Mouse (Mus musculus) layer of hippocampus, adult 9-10 months (tissue): Measurements from ENCODE around the gene Rell1.

Experiments used
- DNase-seq: peaks from one replicate; pipeline ENCODE4 v3.0.0; 2022; ENCODE audit warnings: low spot score

Gene Rell1

DNA sequence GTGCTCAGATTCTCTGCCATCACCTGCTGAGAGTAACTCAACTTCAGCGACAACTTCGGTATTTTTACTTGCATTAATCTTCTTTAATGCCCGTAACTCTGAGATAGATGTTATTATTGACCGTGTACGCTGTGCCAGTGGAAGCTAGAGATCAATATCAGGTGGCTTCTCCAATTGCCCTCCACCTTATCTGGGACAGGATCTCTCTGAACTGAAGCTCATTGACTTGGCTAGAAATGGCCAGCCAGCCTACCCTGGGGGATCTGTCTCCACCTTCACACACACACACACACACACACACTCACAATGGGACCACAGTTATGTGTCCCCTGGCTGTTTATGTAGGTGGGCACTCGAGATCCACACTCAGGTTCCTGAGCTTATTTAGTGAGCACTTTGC is 16.7 kb downstream of the Rell1 start:
- DNase-seq = no peak

DNA sequence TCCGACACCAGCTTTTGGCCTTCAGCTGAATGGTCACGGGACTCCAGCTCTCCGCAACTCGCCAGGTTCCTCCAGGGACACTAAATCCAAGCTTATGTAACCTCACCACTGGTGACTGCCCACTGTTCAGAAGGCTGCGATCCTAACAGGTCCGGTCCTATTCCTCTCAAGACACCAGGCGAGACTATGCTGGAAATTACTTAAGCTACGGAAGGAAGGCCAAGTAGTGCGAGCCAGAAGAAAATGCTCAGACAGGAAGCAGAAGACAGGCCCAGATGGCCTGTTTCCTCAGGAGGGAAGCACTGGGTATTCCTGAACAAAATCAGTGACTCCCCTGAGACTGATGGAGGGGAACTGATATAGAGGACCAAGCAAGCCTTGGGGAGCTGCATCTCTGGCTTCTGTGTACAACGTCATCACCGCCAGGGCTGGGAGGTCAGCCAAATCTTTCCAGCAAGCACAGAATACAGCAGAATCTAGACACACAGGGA is 17.2 kb downstream of the Rell1 start:
- no peak for DNase-seq

DNA sequence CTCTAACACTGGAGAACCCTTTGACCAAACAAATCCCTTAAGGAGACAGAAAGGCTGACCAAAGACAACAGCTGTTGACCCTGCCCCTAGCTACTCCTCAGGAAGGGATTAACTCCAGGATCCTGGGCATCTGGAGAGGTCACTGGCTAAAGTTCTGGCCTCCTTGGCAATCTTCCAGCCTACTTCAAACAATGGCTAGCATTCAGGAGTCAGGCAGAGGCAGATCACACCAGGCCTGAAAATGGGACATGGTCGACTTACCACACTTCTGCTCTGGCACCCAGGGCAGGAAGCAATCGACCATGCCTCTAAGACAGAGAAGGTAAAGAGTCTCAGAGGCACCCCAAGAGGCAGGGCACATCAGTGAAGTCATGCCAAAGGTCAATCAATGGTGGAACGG is 19.5 kb downstream of the Rell1 start:
- no peak for DNase-seq

DNA sequence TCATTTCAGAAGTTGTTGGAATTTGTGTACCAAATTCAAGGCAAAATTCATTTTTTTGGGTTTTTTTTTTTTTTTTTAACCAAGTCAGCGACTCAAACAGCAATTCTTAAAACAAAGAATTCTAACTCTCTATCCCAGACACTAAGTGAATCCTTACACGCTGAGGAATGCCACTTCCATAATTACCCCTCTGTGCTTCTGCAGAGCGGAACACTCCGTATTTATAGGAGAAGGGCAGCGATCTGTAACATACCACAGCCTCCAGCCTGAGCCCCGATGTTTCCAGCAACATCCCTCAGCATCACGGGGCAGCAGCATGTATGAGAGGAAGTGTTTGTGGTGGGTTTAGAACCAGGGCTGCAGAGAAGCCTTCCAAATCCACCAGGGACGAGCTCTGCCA is 21.2 kb downstream of the Rell1 start:
- no peak for DNase-seq

DNA sequence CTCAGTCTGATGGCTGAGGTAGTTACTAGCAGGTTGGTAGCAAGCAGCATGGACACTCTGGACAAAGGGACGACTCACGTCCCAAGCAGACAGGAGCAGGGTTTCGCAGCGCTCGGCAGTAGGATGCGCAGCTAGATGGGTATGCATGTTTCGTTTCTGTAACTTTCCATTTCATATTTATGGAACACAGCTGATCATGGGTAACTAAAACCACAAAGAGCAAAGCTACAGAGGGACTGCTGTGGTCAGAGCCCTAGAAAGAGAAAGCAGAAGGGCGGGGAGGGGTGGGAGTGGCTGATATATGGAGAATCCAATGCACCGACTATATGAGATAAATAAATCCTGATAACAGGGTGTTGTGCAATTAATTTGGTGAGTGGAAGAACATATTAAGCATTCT is 25.4 kb downstream of the Rell1 start:
- no peak for DNase-seq

DNA sequence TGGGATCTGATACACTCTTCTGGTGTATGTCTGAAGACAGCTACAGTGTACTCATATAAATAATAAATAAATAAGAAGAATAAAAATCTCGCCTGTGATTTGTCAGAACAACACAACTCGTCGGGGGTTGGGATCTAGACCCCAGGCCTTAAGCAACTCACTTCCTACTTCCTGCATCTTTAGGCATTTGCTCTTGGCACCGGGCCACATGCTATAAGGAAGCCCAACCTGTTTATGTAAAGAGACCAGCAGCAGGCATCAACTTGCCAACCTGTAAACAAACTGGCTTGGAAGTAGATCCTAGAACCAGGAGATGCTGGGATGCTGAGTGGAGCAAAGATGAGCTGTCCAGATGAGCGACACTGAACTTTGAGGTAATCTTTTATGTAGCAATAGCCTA is 26.8 kb downstream of the Rell1 start:
- no peak for DNase-seq

DNA sequence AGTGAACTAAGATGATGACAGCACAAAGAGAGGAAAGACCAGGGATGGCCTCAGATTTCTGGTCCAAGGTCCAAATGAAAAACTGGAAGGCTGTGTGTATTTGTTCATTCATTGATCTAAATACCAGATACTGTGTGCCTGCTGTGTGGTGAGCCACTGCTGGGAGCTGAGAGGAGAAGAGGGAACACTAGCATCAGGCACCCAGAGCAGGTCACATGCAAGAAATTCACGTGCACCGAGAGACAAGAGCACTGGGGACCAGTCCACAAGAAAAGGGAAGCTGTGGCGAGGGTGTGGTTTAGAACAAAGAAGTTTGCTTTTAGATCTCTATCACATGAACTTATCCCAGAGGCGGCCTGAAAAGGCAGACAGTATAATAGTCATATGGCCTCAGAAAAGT is 30.1 kb downstream of the Rell1 start:
- DNase-seq = peak; percentile 27

DNA sequence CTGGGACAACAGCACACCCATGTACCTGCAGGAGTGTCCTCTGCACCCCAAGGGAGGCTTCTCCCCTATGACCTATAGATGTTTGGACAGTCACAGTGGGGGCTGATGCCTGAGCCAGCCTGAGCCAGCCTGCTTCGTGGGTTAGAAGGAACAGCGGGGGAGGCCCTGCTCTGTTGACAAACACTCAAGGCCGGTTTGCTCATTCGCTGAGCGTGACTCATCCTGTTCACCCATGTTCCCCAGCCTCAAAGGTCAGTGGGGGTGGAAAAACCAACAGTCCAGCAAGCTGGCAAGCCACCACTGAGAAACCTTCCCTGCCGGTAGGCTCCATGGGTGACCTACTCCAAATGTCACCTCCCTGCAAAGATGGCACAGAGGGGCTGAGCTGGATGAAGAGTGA is 32.0 kb downstream of the Rell1 start:
- no peak for DNase-seq

DNA sequence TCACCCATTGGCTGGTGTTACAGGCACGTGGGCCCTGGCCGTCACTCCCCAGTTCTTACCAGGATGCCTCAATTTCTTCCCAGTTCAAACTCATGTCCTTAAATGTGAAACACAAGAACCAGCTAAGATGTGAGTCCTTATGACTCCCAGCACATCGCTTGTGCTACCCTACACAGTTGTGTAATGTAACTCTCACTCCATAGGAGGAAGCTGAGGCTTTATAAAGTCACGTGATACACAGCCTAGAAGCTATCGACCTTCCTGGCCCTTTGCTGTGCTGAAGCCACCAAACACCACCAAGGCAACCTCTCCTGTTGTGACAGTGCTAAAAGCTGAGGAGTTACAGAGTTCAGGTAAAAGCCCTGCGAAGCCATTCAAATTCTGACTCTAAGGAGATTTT is 33.1 kb downstream of the Rell1 start:
- DNase-seq = no peak

DNA sequence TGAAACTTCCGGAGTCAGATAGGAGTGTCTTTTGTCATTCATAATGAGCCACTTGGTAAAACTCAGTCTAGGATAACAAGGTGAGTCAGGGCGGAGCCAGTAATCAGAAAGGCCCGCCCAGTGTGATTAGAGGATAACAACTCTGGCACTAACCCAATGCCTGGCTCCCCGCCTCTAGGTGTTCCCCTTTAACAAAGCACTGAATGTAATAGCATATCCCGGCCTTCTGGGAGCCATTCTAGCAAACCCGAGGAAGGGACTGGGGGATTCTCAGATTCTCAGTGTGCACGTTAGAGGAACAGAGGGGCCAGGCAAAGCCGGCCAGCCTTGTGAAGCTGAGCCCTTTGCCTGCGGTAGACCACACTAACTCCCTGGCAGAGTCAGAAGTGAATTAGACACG is 35.9 kb downstream of the Rell1 start:
- DNase-seq = no peak

DNA sequence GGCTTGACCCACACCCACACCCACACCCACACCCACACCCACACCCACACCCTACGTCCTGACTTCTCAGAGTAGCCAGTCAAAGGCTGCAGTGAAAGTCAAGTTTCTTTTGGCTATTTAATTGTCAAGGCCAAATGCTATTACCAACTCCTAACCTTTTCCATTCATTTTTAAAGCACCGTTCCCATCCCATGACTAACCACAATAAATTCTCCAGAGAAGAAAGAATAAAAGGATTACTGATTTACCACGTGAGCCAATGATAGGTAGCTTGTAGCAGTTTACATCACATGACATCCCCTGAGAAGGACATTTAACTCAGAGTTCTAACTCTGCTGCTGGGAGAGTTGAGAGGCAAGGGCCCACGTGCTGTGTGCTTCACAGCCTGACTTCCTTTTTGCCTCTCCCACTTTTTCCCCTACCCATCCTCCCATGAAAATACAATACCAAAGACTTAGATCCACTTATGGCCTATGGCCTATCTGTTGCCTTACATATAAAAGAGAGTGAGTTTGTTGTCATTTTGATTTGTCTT is 37.8 kb downstream of the Rell1 start:
- no peak for DNase-seq

DNA sequence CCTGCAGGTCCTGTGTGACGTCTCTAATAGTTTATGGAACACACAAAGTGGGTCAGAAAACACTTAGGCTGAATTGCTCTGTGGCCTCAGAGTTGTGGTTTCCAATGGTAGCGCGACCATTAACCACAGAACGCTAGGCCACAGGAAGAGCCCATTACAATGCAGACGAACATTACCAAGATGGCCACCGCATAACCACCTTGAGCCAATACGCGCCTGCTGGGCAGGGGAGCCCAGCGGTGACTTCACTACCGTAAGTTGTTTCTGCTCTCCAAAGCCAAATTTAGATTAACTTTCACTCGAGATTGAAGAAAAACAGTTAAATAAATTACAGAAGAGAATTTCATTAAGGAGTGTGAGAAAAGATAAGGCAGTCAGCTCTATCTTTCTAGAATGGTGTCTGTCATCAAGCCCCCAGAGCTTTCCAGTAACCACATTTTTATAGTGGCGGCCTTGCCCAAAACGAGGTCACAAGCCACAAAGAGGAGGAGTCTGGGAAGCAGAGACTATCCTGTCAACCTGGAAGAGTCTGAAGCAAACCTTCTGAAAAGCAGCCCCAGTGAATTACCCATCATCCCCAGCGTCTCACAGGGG is 43.6 kb downstream of the Rell1 start:
- DNase-seq = no peak

DNA sequence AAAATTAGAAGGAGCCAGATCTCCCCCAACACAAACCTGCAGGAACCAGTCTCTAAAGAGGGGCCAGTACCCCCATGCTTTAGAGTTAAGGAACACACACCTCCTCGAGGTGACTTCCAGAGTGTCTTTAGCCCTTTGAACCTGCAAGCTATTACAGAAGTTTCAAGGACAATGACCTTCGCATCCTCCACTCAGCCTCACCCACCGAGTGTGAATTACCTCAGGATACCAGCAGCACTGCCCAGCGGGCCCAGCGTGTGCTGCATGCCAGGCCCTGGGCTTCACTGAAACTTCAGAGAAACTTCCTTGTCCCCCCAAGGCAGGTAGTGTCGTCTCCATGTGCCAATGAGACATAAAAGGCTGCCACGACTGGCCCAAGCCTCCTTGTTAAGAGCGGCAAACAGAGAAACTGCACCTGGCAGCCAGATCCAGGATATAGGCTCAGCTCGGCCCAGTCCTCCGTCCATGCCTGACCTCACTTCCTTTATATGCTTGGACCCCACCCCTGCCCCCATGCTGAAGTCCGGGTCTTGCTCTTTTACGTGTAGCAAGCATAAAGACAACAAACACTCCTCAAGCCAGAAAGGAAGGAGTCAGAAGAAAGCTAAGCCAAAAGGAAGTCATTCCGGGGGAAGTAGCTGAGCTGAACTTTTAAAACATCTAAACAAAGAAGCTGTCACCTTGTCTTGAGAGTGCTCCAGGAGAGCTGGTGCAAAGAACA is 45.2 kb downstream of the Rell1 start:
- no peak for DNase-seq

DNA sequence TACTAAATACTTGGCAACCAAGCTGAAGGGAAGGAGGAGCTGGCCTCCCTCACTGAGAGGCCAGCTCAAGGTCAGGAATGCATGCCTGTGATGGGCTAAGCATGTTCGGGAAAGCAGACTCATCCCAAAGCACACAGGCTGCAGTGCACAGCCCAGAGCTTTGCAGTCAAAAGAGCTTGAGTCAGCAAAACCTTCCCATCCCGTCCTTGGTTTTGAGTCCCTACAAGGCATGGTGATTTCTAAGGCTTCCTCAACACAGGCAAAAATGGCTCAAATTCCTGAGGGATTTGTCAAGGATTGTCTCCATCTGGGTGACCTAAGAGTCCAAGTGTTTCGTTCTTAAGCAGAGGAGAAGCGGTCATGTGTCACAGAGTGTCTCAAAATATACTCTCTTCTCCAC is 50.5 kb downstream of the Rell1 start:
- DNase-seq = no peak

DNA sequence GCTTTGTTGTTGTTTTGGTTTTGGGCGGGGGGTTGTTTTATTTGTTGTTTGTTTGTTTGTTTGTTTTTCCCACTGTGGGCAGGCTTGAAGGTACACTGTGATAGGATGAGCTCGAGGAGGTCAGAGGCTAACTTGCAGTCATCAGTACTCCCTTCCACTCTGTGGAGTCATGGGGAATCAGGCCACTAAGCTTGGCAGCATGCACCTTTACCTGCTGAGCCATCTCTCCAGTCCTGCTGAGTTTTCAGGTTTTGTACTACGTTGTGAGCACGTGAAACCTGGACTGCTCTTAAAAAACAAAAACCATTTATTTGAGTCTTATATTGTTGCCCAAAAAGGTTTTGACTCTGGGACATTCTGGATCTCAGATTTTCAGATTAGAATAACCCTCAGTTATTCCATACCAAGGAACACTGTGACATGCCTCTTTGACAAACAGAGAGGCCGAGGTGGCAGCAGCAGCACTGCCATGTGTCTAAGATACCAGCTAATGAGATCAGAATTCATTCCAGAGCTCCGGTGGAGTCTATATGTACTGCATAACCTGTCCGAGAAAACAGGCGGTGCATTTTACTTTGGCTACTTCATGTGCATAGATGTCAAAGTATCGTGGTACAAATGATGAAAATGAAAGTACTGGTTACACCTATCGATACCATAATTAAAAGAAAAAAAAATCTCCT is 52.1 kb downstream of the Rell1 start:
- no peak for DNase-seq

DNA sequence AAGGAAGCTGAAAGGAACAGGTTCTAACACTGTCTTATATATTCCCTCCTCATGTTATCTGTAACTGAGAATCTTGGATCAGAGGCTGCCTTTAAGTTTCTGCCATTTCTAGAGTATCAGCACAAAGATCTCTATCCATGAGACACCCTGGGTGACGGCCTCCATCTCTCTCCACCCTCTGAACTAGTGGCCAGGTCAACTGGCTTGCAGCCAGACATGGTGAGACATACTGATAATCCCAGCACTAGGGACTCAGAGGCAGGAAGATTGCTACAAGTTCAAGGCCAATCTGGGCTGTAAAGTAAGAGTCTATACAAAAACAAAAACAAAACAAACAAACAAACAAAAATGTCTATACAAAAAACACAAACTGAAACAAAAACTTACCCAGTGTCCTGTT is 53.8 kb downstream of the Rell1 start:
- no peak for DNase-seq

DNA sequence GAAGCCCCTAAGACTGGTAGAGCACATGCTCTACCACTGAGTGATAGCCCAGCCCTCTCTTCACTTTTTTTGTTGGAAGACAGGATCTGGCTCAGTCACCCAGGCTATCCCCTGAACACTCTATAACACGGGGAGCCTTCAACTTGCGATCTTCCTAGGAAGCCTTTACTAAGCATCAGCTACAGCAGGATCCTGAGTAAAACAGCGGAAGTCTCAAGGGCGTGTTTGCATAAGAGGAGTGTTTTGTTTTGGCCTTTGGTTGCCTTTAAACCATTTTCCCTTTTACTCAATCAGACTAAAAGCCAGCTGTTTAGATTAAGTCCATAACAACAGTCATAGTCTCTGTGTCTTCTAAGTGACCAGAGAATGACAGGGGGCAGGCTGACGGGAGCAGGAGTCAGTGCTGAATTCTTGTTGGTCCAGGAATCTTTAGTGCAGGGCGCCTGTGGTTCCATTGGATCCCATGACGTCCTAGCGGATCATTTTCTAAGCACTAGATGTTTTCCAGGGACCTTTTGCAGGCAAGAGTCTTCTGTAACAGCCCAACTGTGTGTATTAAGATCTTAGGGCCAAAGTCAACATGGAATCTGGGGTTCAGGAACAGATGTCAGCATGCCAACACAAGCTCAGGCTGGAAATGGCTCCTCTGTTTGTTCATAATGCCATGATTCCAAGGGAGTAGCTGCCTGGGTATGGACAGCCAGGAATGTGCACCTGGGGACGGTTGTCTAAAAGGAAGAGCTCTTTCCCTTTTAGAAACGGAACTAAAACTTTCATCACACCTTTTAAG is 58.3 kb downstream of the Rell1 start:
- no peak for DNase-seq

DNA sequence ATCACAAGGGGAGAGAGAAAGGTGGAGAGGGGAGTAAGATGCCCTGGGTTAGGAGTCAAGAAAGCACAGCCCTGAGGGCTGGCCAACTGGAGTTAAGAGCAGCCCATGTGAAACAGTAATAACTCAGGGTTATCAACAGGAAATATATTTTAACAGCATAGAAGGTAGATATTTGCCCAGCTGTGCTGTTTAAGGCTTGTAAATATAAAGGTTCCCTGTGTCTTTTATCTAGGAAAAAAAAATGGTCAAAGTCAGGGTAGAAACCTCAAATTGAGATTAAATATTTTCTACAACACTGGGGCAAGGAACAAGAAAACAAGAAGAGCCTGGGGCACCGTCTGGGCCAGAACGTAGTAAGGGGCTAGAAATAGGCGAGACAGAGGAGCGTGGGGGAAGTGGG is 61.2 kb downstream of the Rell1 start:
- no peak for DNase-seq

DNA sequence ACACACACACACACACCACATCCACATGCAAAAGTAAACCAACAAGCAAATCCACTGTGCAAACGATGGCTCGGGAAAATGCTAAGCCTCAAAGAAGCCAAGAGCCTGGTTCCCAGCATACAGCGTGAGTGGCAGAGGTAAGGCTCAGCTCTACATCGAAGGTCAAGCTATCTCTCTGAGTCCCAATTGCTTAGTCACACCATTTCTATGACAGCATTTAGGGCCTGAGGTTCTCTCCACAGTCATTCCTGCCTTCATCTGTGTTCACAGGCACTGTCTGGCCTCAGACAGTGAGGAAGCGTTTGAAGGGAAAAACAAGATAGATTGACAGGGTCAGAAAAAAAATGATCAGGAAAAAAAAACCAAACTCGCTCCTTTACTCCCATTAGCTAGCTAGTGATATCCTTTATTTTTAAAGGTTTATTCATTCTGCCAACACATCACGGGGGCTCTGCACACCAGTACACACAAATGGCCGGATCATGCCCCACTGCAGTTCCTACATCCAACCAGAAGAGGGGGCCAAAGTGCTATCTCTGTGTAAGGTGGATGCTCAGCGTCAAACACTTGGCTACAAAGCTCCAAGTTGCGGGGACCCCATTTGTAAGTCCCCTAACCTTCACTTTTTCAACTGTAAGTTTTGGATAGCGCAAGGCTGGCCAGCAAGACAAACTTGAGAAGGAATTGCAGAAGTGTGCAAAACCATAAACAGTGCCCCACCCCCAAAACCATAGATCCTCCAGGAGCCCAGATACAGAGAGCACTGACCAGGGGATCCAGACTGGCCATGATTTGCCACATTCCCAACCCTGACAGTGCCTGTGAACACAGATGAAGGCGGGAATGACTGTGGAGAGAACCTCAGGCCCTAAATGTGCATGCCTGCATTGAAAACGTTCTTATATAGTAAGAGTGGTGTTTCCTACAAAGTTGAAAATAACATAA is 62.3 kb downstream of the Rell1 start:
- DNase-seq = peak; percentile 90

DNA sequence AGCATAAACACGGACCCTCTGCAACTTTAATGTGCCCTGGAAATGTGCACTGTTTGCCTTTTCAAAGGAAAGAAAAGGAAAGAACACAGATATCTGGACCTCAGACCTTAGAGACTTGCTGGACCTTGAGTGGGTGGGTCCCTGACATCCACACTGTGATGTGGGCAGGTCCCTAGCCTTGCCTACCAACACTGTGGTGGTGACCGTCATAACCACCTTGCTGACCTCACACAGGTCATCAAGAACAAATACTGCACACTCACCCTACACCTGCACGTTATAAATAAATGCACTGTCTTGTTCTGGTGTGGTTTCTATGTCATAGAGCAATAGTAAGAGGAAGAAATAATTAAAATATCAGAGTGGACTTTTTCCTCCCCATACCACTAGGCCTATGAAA is 65.4 kb downstream of the Rell1 start:
- DNase-seq = no peak

DNA sequence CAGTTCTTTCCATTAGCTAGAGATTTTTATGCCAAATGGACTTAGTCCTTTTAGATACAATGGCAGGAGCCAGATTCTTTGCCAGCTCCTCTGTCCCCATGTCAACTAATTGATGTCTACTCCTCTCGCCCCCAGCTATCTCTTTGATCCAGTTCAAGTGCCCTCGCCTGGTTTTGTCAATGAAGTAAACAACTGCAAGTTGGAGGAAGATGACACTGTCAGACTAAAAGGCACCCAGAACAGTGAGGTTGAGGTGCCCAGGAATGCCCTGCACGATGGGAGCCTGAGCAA is 70.9 kb downstream of the Rell1 start:
- DNase-seq = no peak
